ENCODE assay signal across 26 mouse cellular contexts in genomic region chr10:71123974-71124373, GRCm38 (mm10). TPM values are rescaled to one million over a fixed set of nuclear protein-coding genes. Genes with fewer than 3 reads are reported as not detected.
DNase-seq lines count a peak whose midpoint lies in the region; ATAC-seq and TF ChIP-seq lines count a peak whose summit lies in the region.
"Had no signal": no experiment of that assay in that cellular context is flagged by ENCODE, and none has a peak within 500 bp of the region (broad histone marks: within the 10 kb centered on the region; RNA-seq: fewer than 3 reads in every experiment).

No protein-coding gene starts in this region.

- no peak for DNase-seq in forebrain, postnatal 0 days
- no peak for DNase-seq in forebrain, embryonic 14.5 days (ENCODE audit: low spot score)
- DNase-seq in kidney, adult 2 months, result no peak
- DNase-seq in kidney, adult 8-10 months, result no peak
- DNase-seq in liver, adult 2 months (ENCODE audit: extremely low read depth, low read depth, low spot score), result no peak
- no peak for DNase-seq in thymus, adult 18-20 months
- DNase-seq: cerebellum, adult 11 months; cerebellum, adult 9-11 months; gastrocnemius, postnatal 25 days; layer of hippocampus, adult 9-11 months; liver; right cerebral cortex, adult 18-20 months; right cerebral cortex, postnatal 4 days had no signal

- no peak overlapping the region for H3K9ac ChIP-seq in forebrain, postnatal 0 days
- H3K9ac ChIP-seq in forebrain, embryonic 14.5 days (ENCODE audit: low read length), result no peak overlapping the region
- H3K9ac ChIP-seq in liver, adult 2 months (ENCODE audit: low read depth, low read length), result no peak overlapping the region
- no peak overlapping the region for H3K9ac ChIP-seq in liver, embryonic 12.5 days
- H3K9ac ChIP-seq: embryonic facial prominence, embryonic 15.5 days; forebrain, embryonic 15.5 days; hindbrain, embryonic 15.5 days; intestine, embryonic 15.5 days; lung, embryonic 15.5 days; neural tube, embryonic 15.5 days; stomach, embryonic 15.5 days had no signal

- no peaks in the 10 kb centered on the region for H3K9me3 ChIP-seq in forebrain, postnatal 0 days (ENCODE audit: low read length)
- no peaks in the 10 kb centered on the region for H3K9me3 ChIP-seq in forebrain, embryonic 14.5 days (replicated peaks; ENCODE audit: control insufficient read depth, low read length)
- no peaks in the 10 kb centered on the region for H3K9me3 ChIP-seq in liver, embryonic 12.5 days (replicated peaks)
- no peaks in the 10 kb centered on the region for H3K9me3 ChIP-seq in E14TG2a.4 (ENCODE audit: low read length)
- H3K9me3 ChIP-seq: embryonic facial prominence, embryonic 15.5 days; forebrain, embryonic 15.5 days; hindbrain, embryonic 15.5 days; intestine, embryonic 15.5 days; limb, embryonic 10.5 days; lung, embryonic 15.5 days; neural tube, embryonic 15.5 days; stomach, embryonic 15.5 days had no signal

- H3K36me3 ChIP-seq in forebrain, postnatal 0 days (ENCODE audit: insufficient read depth), result no peaks in the 10 kb centered on the region
- H3K36me3 ChIP-seq in forebrain, embryonic 14.5 days (ENCODE audit: control insufficient read depth, insufficient read depth, low read length), result no peaks in the 10 kb centered on the region
- H3K36me3 ChIP-seq in kidney, adult 2 months (ENCODE audit: control insufficient read depth, insufficient read depth, low read length), result no peaks in the 10 kb centered on the region
- H3K36me3 ChIP-seq in liver, adult 2 months (ENCODE audit: control insufficient read depth, insufficient read depth, low read length), result no peaks in the 10 kb centered on the region
- H3K36me3 ChIP-seq in liver, embryonic 12.5 days, result no peaks in the 10 kb centered on the region
- no peaks in the 10 kb centered on the region for H3K36me3 ChIP-seq in E14TG2a.4 (ENCODE audit: insufficient read depth, low read length)
- H3K36me3 ChIP-seq: embryonic facial prominence, embryonic 15.5 days; forebrain, embryonic 15.5 days; hindbrain, embryonic 15.5 days; intestine, embryonic 15.5 days; limb, embryonic 10.5 days; lung, embryonic 15.5 days; neural tube, embryonic 15.5 days; stomach, embryonic 15.5 days had no signal

- WGBS in forebrain, postnatal 0 days, result 53% methylated on average over 3 of the region's 3 CpGs
- 54% methylated on average over 3 of the region's 3 CpGs for WGBS in forebrain, embryonic 14.5 days
- WGBS in kidney, adult 2 months, result 46% methylated on average over 3 of the region's 3 CpGs
- 69% methylated on average over 3 of the region's 3 CpGs for WGBS in liver, adult 2 months
- WGBS in liver, embryonic 12.5 days (ENCODE audit: insufficient replicate concordance), result 39% methylated on average over 3 of the region's 3 CpGs

- no peaks in the 10 kb centered on the region for H3K79me2 ChIP-seq in liver, adult 2 months (ENCODE audit: control insufficient read depth, insufficient read depth, low read length)

- ATAC-seq in forebrain, postnatal 0 days, result no peak
- ATAC-seq in forebrain, embryonic 14.5 days, result no peak
- ATAC-seq in liver, embryonic 12.5 days, result no peak
- ATAC-seq: forebrain, embryonic 15.5 days; intestine, embryonic 15.5 days; midbrain, embryonic 16.5 days had no signal

- no peak overlapping the region for H3K27ac ChIP-seq in forebrain, postnatal 0 days (ENCODE audit: low read depth, low read length)
- H3K27ac ChIP-seq in forebrain, embryonic 14.5 days (ENCODE audit: low read depth, low read length), result no peak overlapping the region
- H3K27ac ChIP-seq in kidney, adult 2 months (ENCODE audit: insufficient read depth, low read depth, low read length), result peak overlapping the region; percentile 64; the same call in 1 of the 2 replicates
- no peak overlapping the region for H3K27ac ChIP-seq in liver, adult 2 months (replicated peaks; ENCODE audit: insufficient read depth, low read depth, low read length)
- no peak overlapping the region for H3K27ac ChIP-seq in liver, embryonic 12.5 days
- H3K27ac ChIP-seq: embryonic facial prominence, embryonic 15.5 days; forebrain, embryonic 15.5 days; hindbrain, embryonic 15.5 days; intestine, embryonic 15.5 days; limb, embryonic 10.5 days; lung, embryonic 15.5 days; macrophage; neural tube, embryonic 15.5 days; stomach, embryonic 15.5 days had no signal

- no peak overlapping the region for H3K4me2 ChIP-seq in forebrain, postnatal 0 days (ENCODE audit: low read depth)
- no peak overlapping the region for H3K4me2 ChIP-seq in forebrain, embryonic 14.5 days (ENCODE audit: low read length)
- no peak overlapping the region for H3K4me2 ChIP-seq in liver, embryonic 12.5 days
- H3K4me2 ChIP-seq: embryonic facial prominence, embryonic 15.5 days; forebrain, embryonic 15.5 days; hindbrain, embryonic 15.5 days; intestine, embryonic 15.5 days; lung, embryonic 15.5 days; neural tube, embryonic 15.5 days; stomach, embryonic 15.5 days had no signal

- H3K27me3 ChIP-seq in forebrain, postnatal 0 days (ENCODE audit: insufficient read depth, low read length), result no peaks in the 10 kb centered on the region
- H3K27me3 ChIP-seq in forebrain, embryonic 14.5 days (replicated peaks; ENCODE audit: control insufficient read depth, insufficient read depth, low read length), result no peaks in the 10 kb centered on the region
- no peaks in the 10 kb centered on the region for H3K27me3 ChIP-seq in kidney, adult 2 months (replicated peaks; ENCODE audit: control insufficient read depth, insufficient read depth, low read length)
- no peaks in the 10 kb centered on the region for H3K27me3 ChIP-seq in liver, adult 2 months (ENCODE audit: control insufficient read depth, insufficient read depth, low read length)
- no peaks in the 10 kb centered on the region for H3K27me3 ChIP-seq in liver, embryonic 12.5 days (replicated peaks)
- no peaks in the 10 kb centered on the region; the same call in 1 of the 2 replicates for H3K27me3 ChIP-seq in E14TG2a.4 (ENCODE audit: insufficient read depth, low read length)
- H3K27me3 ChIP-seq: embryonic facial prominence, embryonic 15.5 days; forebrain, embryonic 15.5 days; hindbrain, embryonic 15.5 days; intestine, embryonic 15.5 days; lung, embryonic 15.5 days; neural tube, embryonic 15.5 days; stomach, embryonic 15.5 days had no signal

- H3K4me1 ChIP-seq in forebrain, postnatal 0 days (ENCODE audit: insufficient read depth), result no peaks in the 10 kb centered on the region; the same call in 1 of the 2 replicates
- H3K4me1 ChIP-seq in forebrain, embryonic 14.5 days (ENCODE audit: control insufficient read depth, insufficient read depth, low read length), result no peaks in the 10 kb centered on the region
- H3K4me1 ChIP-seq in kidney, adult 2 months (ENCODE audit: control insufficient read depth, insufficient read depth, low read length), result peaks cover 56% of the 10 kb centered on the region
- peaks cover 1% of the 10 kb centered on the region for H3K4me1 ChIP-seq in liver, adult 2 months (ENCODE audit: control insufficient read depth, insufficient read depth, low read length)
- no peaks in the 10 kb centered on the region for H3K4me1 ChIP-seq in liver, embryonic 12.5 days
- 0 out of 2 replicates have a peak, but pooled peaks cover 3% of the 10 kb centered on the region for H3K4me1 ChIP-seq in E14TG2a.4 (replicated peaks; ENCODE audit: low read depth, low read length)
- H3K4me1 ChIP-seq: forebrain, embryonic 15.5 days; hindbrain, embryonic 15.5 days; neural tube, embryonic 15.5 days had no signal

- no peak overlapping the region for H3K4me3 ChIP-seq in forebrain, postnatal 0 days (ENCODE audit: low read depth, low read length)
- no peak overlapping the region for H3K4me3 ChIP-seq in forebrain, embryonic 14.5 days (ENCODE audit: low read depth, low read length)
- no peak overlapping the region for H3K4me3 ChIP-seq in kidney, adult 2 months (ENCODE audit: insufficient read depth, low read depth, low read length)
- no peak overlapping the region for H3K4me3 ChIP-seq in liver, adult 2 months (ENCODE audit: insufficient read depth, low read depth, low read length)
- no peak overlapping the region for H3K4me3 ChIP-seq in liver, embryonic 12.5 days
- no peak overlapping the region for H3K4me3 ChIP-seq in E14TG2a.4 (replicated peaks; ENCODE audit: low read length)
- H3K4me3 ChIP-seq: embryonic facial prominence, embryonic 15.5 days; forebrain, embryonic 15.5 days; hindbrain, embryonic 15.5 days; intestine, embryonic 15.5 days; limb, embryonic 10.5 days; lung, embryonic 15.5 days; neural tube, embryonic 15.5 days; stomach, embryonic 15.5 days had no signal

- peak; percentile 20; the same call in 1 of the 2 replicates for TF ChIP-seq CTCF in forebrain, postnatal 0 days (IDR thresholded peaks at IDR 0.05; ENCODE audit: low read depth)
- no peak; the same call in 1 of the 2 replicates for TF ChIP-seq CTCF in kidney, adult 2 months (conservative IDR thresholded peaks at IDR 0.05; ENCODE audit: insufficient read depth, insufficient read length, low read depth, low read length)
- 0 out of 2 replicates have a peak, but pooled peaks have one; percentile 8 for TF ChIP-seq CTCF in liver, adult 2 months (IDR thresholded peaks at IDR 0.05; ENCODE audit: low read depth, low read length)
- TF ChIP-seq CTCF in E14TG2a.4 (conservative IDR thresholded peaks at IDR 0.05; ENCODE audit: low read length), result peak; percentile 62

- no peak for TF ChIP-seq POLR2A in kidney, adult 2 months (IDR thresholded peaks at IDR 0.05; ENCODE audit: low read depth, low read length)
- TF ChIP-seq POLR2A in liver, adult 2 months (IDR thresholded peaks at IDR 0.05; ENCODE audit: extremely low read depth, insufficient read depth, low read length), result no peak

RNA-seq across cellular contexts. Expression of gene Bicc1, which starts 35.5 kb away (rescaled TPM):
- 3.1 and 5.2 TPM in 2 replicates for total RNA-seq in forebrain, postnatal 0 days (2014; rRNA removed)
- 3.4 and 4.6 TPM in 2 replicates for polyA plus RNA-seq in forebrain, postnatal 0 days (2015; fragmentation: Nextera tagmentation; extraction: Ambion mirVana)
- polyA plus RNA-seq in forebrain, embryonic 14.5 days (2014; fragmentation: Nextera tagmentation; extraction: Ambion mirVana), result 3.2 and 3.8 TPM in 2 replicates
- polyA plus RNA-seq in kidney, adult 2 months (2012; rRNA removed), result 69.0 and 78.8 TPM in 2 replicates
- total RNA-seq in liver, adult 2 months (2014; rRNA removed), result 1.6 and 1.7 TPM in 2 replicates
- polyA plus RNA-seq in liver, adult 2 months (2012; rRNA removed), result 0.75 and 1.0 TPM in 2 replicates
- polyA plus RNA-seq in liver, embryonic 12.5 days (2016; fragmentation: Nextera tagmentation; extraction: Ambion mirVana), result 4.9 and 5.8 TPM in 2 replicates
- total RNA-seq: common myeloid progenitor, adult 5-6 weeks had no signal
- polyA plus RNA-seq: macrophage had no signal

Comparison
In these comparisons a context has a peak if more than half of its experiments do, and no peak if none do; other contexts are left out.
1. RNA of gene Bicc1, which starts 35.5 kb away (polyA plus RNA-seq): 69.0 to 78.8 TPM in kidney, adult 2 months; 4.9 to 5.8 TPM in liver, embryonic 12.5 days, 3.4 to 4.6 TPM in forebrain, postnatal 0 days, 3.2 to 3.8 TPM in forebrain, embryonic 14.5 days and 0.75 to 1.0 TPM in liver, adult 2 months; every median in the first group is over 10 times any median in the second.